Mouse (Mus musculus): ENCODE data around the gene 4921501E09Rik. TPM values are rescaled to one million over a fixed set of nuclear protein-coding genes. Genes with fewer than 3 reads are reported as not detected.
"Not testable (repeated sequence)": the region's sequence is repeated elsewhere in the genome, so short reads cannot be mapped to it uniquely, and the experiment has no call there.

Gene 4921501E09Rik
- polyA plus RNA-seq (2015; fragmentation: Nextera tagmentation; extraction: Ambion mirVana), result not detected in 2 replicates

- WGBS, result 55% methylated on average over 1 of the region's 1 CpGs
Observed at GRCm38 (mm10) chr17:33067958-33068357, at the start of gene 4921501E09Rik. Gene 4921501E09Rik (minus strand): TSS chr17:33068058.

GRCm38 (mm10) chr17:33097396-33097795 is 29.5 kb upstream of the 4921501E09Rik start:
- Histone ChIP-seq H3K4me3 (no peak overlapping the region), H3K4me1 (replicated peaks) (peaks cover 17% of the 10 kb centered on the region), H3K9me3 (no peaks in the 10 kb centered on the region), H3K27me3 (no peaks in the 10 kb centered on the region), H3K36me3 (peaks cover 7% of the 10 kb centered on the region; the same call in 1 of the 2 replicates), H3K4me2 (no peak overlapping the region), H3K27ac (replicated peaks) (no peak overlapping the region), H3K9ac (no peak overlapping the region)
- 88% methylated on average over 2 of the region's 2 CpGs for WGBS
- no peak for ATAC-seq (ENCODE audit: low read depth)

More at GRCm38 (mm10) chr17:33067958-33068357, at the start of gene 4921501E09Rik:
- Histone ChIP-seq H3K36me3 (no peaks in the 10 kb centered on the region), H3K9me3 (no peaks in the 10 kb centered on the region), H3K9ac (no peak within 1 kb of the TSS), H3K4me2 (no peak within 1 kb of the TSS), H3K4me3 (no peak within 1 kb of the TSS), H3K27ac (replicated peaks) (no peak within 1 kb of the TSS), H3K4me1 (replicated peaks) (no peaks in the 10 kb centered on the region), H3K27me3 (no peaks in the 10 kb centered on the region)
- ATAC-seq (ENCODE audit: low read depth), result no peak

- H3K4me1 ChIP-seq (replicated peaks), result peaks cover 33% of the 10 kb centered on the region
- peak; percentile 76 for ATAC-seq (ENCODE audit: low read depth)
- H3K9me3 ChIP-seq, result no peaks in the 10 kb centered on the region
- H3K4me2 ChIP-seq, result peak overlapping the region; percentile 68
- H3K27ac ChIP-seq (replicated peaks), result peak overlapping the region; percentile 94
- H3K36me3 ChIP-seq, result 0 out of 2 replicates have a peak, but pooled peaks cover 4% of the 10 kb centered on the region
- 2% methylated on average over 31 of the region's 31 CpGs for WGBS
- peak overlapping the region; percentile 83 for H3K4me3 ChIP-seq
- no peaks in the 10 kb centered on the region for H3K27me3 ChIP-seq
- H3K9ac ChIP-seq, result peak overlapping the region; percentile 91
Observed at GRCm38 (mm10) chr17:33092391-33093193, 24.7 kb upstream of the 4921501E09Rik start.

- H3K9me3 ChIP-seq, result no peaks in the 10 kb centered on the region
- H3K4me2 ChIP-seq, result 0 out of 2 replicates have a peak overlapping the region, but pooled peaks have one; percentile 68
- H3K27me3 ChIP-seq, result no peaks in the 10 kb centered on the region
- peaks cover 33% of the 10 kb centered on the region for H3K4me1 ChIP-seq (replicated peaks)
- H3K4me3 ChIP-seq, result peak overlapping the region; percentile 83; the same call in 1 of the 2 replicates
- 76% methylated on average over 1 of the region's 1 CpGs for WGBS
- H3K9ac ChIP-seq, result no peak overlapping the region
- ATAC-seq (ENCODE audit: low read depth), result no peak
- 0 out of 2 replicates have a peak, but pooled peaks cover 4% of the 10 kb centered on the region for H3K36me3 ChIP-seq
- no peak overlapping the region for H3K27ac ChIP-seq (replicated peaks)
Observed at GRCm38 (mm10) chr17:33091630-33092029, 23.8 kb upstream of the 4921501E09Rik start.

GRCm38 (mm10) chr17:33089220-33089949 is 21.5 kb upstream of the 4921501E09Rik start, which contains the start of gene Zfp563:
Gene Zfp563 (plus strand): TSS chr17:33089310.
- Histone ChIP-seq H3K4me2 (peak within 1 kb of the TSS; percentile 73), H3K36me3 (no peaks in the 10 kb centered on the region), H3K4me3 (peak within 1 kb of the TSS; percentile 65), H3K9ac (peak within 1 kb of the TSS; percentile 83), H3K9me3 (no peaks in the 10 kb centered on the region), H3K4me1 (replicated peaks) (peaks cover 31% of the 10 kb centered on the region), H3K27ac (replicated peaks) (peak within 1 kb of the TSS; percentile 86), H3K27me3 (no peaks in the 10 kb centered on the region)
- ATAC-seq (ENCODE audit: low read depth), result peak; percentile 92
- WGBS, result 6% methylated on average over 34 of the region's 34 CpGs

- Histone ChIP-seq H3K27ac (replicated peaks) (no peak overlapping the region), H3K9me3 (no peaks in the 10 kb centered on the region), H3K27me3 (no peaks in the 10 kb centered on the region), H3K4me3 (no peak overlapping the region), H3K4me2 (no peak overlapping the region), H3K4me1 (replicated peaks) (no peaks in the 10 kb centered on the region), H3K36me3 (no peaks in the 10 kb centered on the region), H3K9ac (no peak overlapping the region)
- 0% methylated on average over 1 of the region's 1 CpGs for WGBS
- ATAC-seq (ENCODE audit: low read depth), result no peak
Observed at GRCm38 (mm10) chr17:33063001-33063400, 4.9 kb downstream of the 4921501E09Rik start.

- Histone ChIP-seq H3K36me3 (no peaks in the 10 kb centered on the region), H3K9me3 (no peaks in the 10 kb centered on the region), H3K4me3 (no peak overlapping the region), H3K4me1 (replicated peaks) (no peaks in the 10 kb centered on the region), H3K9ac (no peak overlapping the region), H3K4me2 (no peak overlapping the region), H3K27ac (replicated peaks) (no peak overlapping the region), H3K27me3 (no peaks in the 10 kb centered on the region)
- WGBS, result 23% methylated on average over 1 of the region's 1 CpGs
- no peak for ATAC-seq (ENCODE audit: low read depth)
Observed at GRCm38 (mm10) chr17:33058791-33059190, 9.1 kb downstream of the 4921501E09Rik start.

GRCm38 (mm10) chr17:33032900-33033891 is 34.7 kb downstream of the 4921501E09Rik start, which contains the start of gene Zfp763:
Gene Zfp763 (minus strand): TSS chr17:33033402.
- H3K9me3 ChIP-seq, result peaks cover 6% of the 10 kb centered on the region; the same call in 1 of the 2 replicates
- H3K27ac ChIP-seq (replicated peaks), result peak within 1 kb of the TSS; percentile 91

GRCm38 (mm10) chr17:33032376-33032775 is 35.5 kb downstream of the 4921501E09Rik start:
- H3K9ac ChIP-seq, result peak overlapping the region; percentile 91
- H3K27me3 ChIP-seq, result no peaks in the 10 kb centered on the region
- peak overlapping the region; percentile 91 for H3K27ac ChIP-seq (replicated peaks)
- peak overlapping the region; percentile 91 for H3K4me3 ChIP-seq
- H3K9me3 ChIP-seq, result peaks cover 11% of the 10 kb centered on the region
- 9% methylated on average over 10 of the region's 10 CpGs for WGBS
- peak overlapping the region; percentile 65 for H3K4me2 ChIP-seq
- ATAC-seq (ENCODE audit: low read depth), result no peak
- peaks cover 7% of the 10 kb centered on the region for H3K36me3 ChIP-seq
- peaks cover 19% of the 10 kb centered on the region for H3K4me1 ChIP-seq (replicated peaks)

More at GRCm38 (mm10) chr17:33032900-33033891, 34.7 kb downstream of the 4921501E09Rik start, which contains the start of gene Zfp763:
- Histone ChIP-seq H3K36me3 (peaks cover 4% of the 10 kb centered on the region), H3K9ac (peak within 1 kb of the TSS; percentile 91), H3K4me3 (peak within 1 kb of the TSS; percentile 91), H3K4me2 (peak within 1 kb of the TSS; percentile 65), H3K4me1 (replicated peaks) (peaks cover 19% of the 10 kb centered on the region), H3K27me3 (no peaks in the 10 kb centered on the region)
- ATAC-seq (ENCODE audit: low read depth), result peak; percentile 100
- 3% methylated on average over 27 of the region's 27 CpGs for WGBS

GRCm38 (mm10) chr17:33020434-33020833 is 47.4 kb downstream of the 4921501E09Rik start:
- ATAC-seq (ENCODE audit: low read depth); H3K27me3 ChIP-seq; H3K27ac ChIP-seq (replicated peaks); H3K4me2 ChIP-seq; H3K4me3 ChIP-seq; H3K9ac ChIP-seq; H3K4me1 ChIP-seq (replicated peaks): not testable (repeated sequence)
- peaks cover 80% of the 10 kb centered on the region for H3K9me3 ChIP-seq
- peaks cover 90% of the 10 kb centered on the region for H3K36me3 ChIP-seq

Data from neural tube, embryonic 13.5 days (tissue).